Comparison of ENCODE assay signal across 19 mouse cellular contexts in genomic region chr10:43707821-43708373, GRCm38 (mm10).
DNase-seq lines count a peak whose midpoint lies in the region; ATAC-seq and TF ChIP-seq lines count a peak whose summit lies in the region.
"Had no signal": no experiment of that assay in that cellular context is flagged by ENCODE, and none has a peak within 500 bp of the region (broad histone marks: within the 10 kb centered on the region; RNA-seq: fewer than 3 reads in every experiment).

No protein-coding gene starts in this region.

- TF ChIP-seq EP300 in stomach, postnatal 0 days (optimal IDR thresholded peaks at IDR 0.05), result no peak

- H3K27ac ChIP-seq in spleen, adult 2 months (ENCODE audit: insufficient read depth, low read length), result peak overlapping the region; percentile 62
- H3K27ac ChIP-seq in stomach, postnatal 0 days (replicated peaks), result no peak overlapping the region
- H3K27ac ChIP-seq: hindbrain, embryonic 10.5 days; limb, embryonic 13.5 days; stomach, embryonic 15.5 days had no signal

- no peaks in the 10 kb centered on the region for H3K36me3 ChIP-seq in spleen, adult 2 months (ENCODE audit: control insufficient read depth, insufficient read depth, low read length)
- H3K36me3 ChIP-seq in stomach, postnatal 0 days (ENCODE audit: control insufficient read depth, insufficient read depth, low read length), result no peaks in the 10 kb centered on the region
- H3K36me3 ChIP-seq: hindbrain, embryonic 10.5 days; limb, embryonic 13.5 days; stomach, embryonic 15.5 days had no signal

- peaks cover 29% of the 10 kb centered on the region; the same call in 1 of the 2 replicates for H3K4me1 ChIP-seq in spleen, adult 2 months (ENCODE audit: control insufficient read depth, insufficient read depth, insufficient read length)
- H3K4me1 ChIP-seq in stomach, postnatal 0 days (replicated peaks; ENCODE audit: control insufficient read depth, insufficient read depth), result no peaks in the 10 kb centered on the region
- H3K4me1 ChIP-seq: stomach, embryonic 15.5 days had no signal

- no peak overlapping the region for H3K4me3 ChIP-seq in spleen, adult 2 months (ENCODE audit: extremely low read depth, insufficient read depth, insufficient read length)
- H3K4me3 ChIP-seq in stomach, postnatal 0 days (ENCODE audit: low read depth, low read length), result no peak overlapping the region
- H3K4me3 ChIP-seq: hindbrain, embryonic 10.5 days; limb, embryonic 13.5 days; stomach, embryonic 15.5 days had no signal

- no peaks in the 10 kb centered on the region for H3K9me3 ChIP-seq in stomach, postnatal 0 days (ENCODE audit: control insufficient read depth, low read length)
- H3K9me3 ChIP-seq: hindbrain, embryonic 10.5 days; limb, embryonic 13.5 days; stomach, embryonic 15.5 days had no signal

- peak in 1 of 2 experiments; percentile 33 for DNase-seq in spleen, adult 2 months (ENCODE audit: low read depth in 1 of 2, low spot score in 2 of 2)
- DNase-seq in spleen, adult 18-20 months, result no peak
- peak; percentile 83 for DNase-seq in fat pad, adult 2 months (ENCODE audit: extremely low read depth, low read depth, low spot score)
- DNase-seq in kidney, postnatal 25 days, result peak; percentile 47 to 72
- DNase-seq in stomach, postnatal 0 days (ENCODE audit: low spot score), result no peak
- DNase-seq in layer of hippocampus, postnatal 36 days, result no peak
- DNase-seq in layer of hippocampus, postnatal 25 days (ENCODE audit: extremely low spot score in 1 of 2, low spot score in 1 of 2), result no peak
- DNase-seq: adrenal gland, postnatal 36 days; cerebellum, adult 9-10 months; heart, adult 18-20 months; liver, postnatal 0 days; retina, postnatal 1 day; right cerebral cortex, postnatal 4 days; thymus, postnatal 25 days had no signal

- 0 out of 2 replicates have a peak, but pooled peaks have one; percentile 7 for ATAC-seq in stomach, postnatal 0 days (ENCODE audit: low FRiP score, low TSS enrichment)
- no peak for ATAC-seq in cerebellum, adult (ENCODE audit: insufficient number of reproducible peaks, low FRiP score, low TSS enrichment)
- ATAC-seq: forebrain, embryonic 14.5 days; liver, postnatal 0 days had no signal

- TF ChIP-seq CTCF in spleen, adult 2 months (IDR thresholded peaks at IDR 0.05; ENCODE audit: extremely low read depth, insufficient read depth, insufficient read length, insufficient replicate concordance), result no peak
- TF ChIP-seq CTCF in stomach, postnatal 0 days (IDR thresholded peaks at IDR 0.05; ENCODE audit: low read depth), result no peak

- WGBS in spleen, adult 2 months, result 41% methylated on average over 15 of the region's 15 CpGs
- 69% methylated on average over 15 of the region's 15 CpGs for WGBS in stomach, postnatal 0 days

- TF ChIP-seq POLR2A in spleen, adult 2 months (IDR thresholded peaks at IDR 0.05; ENCODE audit: low read depth, low read length), result no peak

- no peak overlapping the region for H3K9ac ChIP-seq in stomach, postnatal 0 days (ENCODE audit: low read length)
- H3K9ac ChIP-seq: limb, embryonic 13.5 days; liver, postnatal 0 days; stomach, embryonic 15.5 days had no signal

- no peak overlapping the region for H3K4me2 ChIP-seq in stomach, postnatal 0 days (replicated peaks; ENCODE audit: low read depth)
- H3K4me2 ChIP-seq: limb, embryonic 13.5 days; stomach, embryonic 15.5 days had no signal

- H3K27me3 ChIP-seq in spleen, adult 2 months (ENCODE audit: control insufficient read depth, insufficient read depth, low read length), result no peaks in the 10 kb centered on the region
- no peaks in the 10 kb centered on the region for H3K27me3 ChIP-seq in stomach, postnatal 0 days (ENCODE audit: control insufficient read depth, insufficient read depth, low read length)
- H3K27me3 ChIP-seq: stomach, embryonic 15.5 days had no signal

Comparison
In these comparisons a context has a peak if more than half of its experiments do, and no peak if none do; other contexts are left out.
1. DNase-seq: peak in fat pad, adult 2 months (single experiment) and kidney, postnatal 25 days (2 of 2); none in spleen, adult 18-20 months (0 of 2), stomach, postnatal 0 days (single experiment), layer of hippocampus, postnatal 36 days (0 of 2) and layer of hippocampus, postnatal 25 days (0 of 2).